8 mouse cellular contexts compared by ENCODE assay signal in genomic region chr17:12039188-12039587, GRCm38 (mm10).
DNase-seq lines count a peak whose midpoint lies in the region; ATAC-seq and TF ChIP-seq lines count a peak whose summit lies in the region.

No protein-coding gene starts in this region.

- peak; percentile 85 for DNase-seq in hindbrain, embryonic 11.5 days (ENCODE audit: low spot score)
- peak; percentile 84 for DNase-seq in gastrocnemius, postnatal 14 days
- peak; percentile 46 for DNase-seq in kidney, adult 11 months
- peak; percentile 89 for DNase-seq in left cerebral cortex, postnatal 4 days
- peak; percentile 86 for DNase-seq in midbrain, postnatal 0 days (ENCODE audit: low spot score)
- peak; percentile 83 to 92 for DNase-seq in spleen, postnatal 10 days (ENCODE audit: low spot score in 2 of 2)

- no peak overlapping the region for H3K9ac ChIP-seq in hindbrain, embryonic 11.5 days (ENCODE audit: low read depth, low read length)
- H3K9ac ChIP-seq in hindbrain, embryonic 12.5 days: no peak overlapping the region
- H3K9ac ChIP-seq in midbrain, postnatal 0 days (replicated peaks; ENCODE audit: low read length, poor library complexity, severe bottlenecking): no peak overlapping the region

- ATAC-seq in hindbrain, embryonic 11.5 days (ENCODE audit: low FRiP score): peak; percentile 53; the same call in 1 of the 2 replicates
- no peak for ATAC-seq in hindbrain, embryonic 12.5 days (ENCODE audit: low FRiP score)
- ATAC-seq in midbrain, postnatal 0 days (ENCODE audit: low FRiP score): no peak

- no peaks in the 10 kb centered on the region for H3K27me3 ChIP-seq in hindbrain, embryonic 11.5 days (ENCODE audit: control insufficient read depth, insufficient read depth, low read length)
- 0 out of 2 replicates have a peak, but pooled peaks cover 2% of the 10 kb centered on the region for H3K27me3 ChIP-seq in hindbrain, embryonic 12.5 days
- H3K27me3 ChIP-seq in midbrain, postnatal 0 days (ENCODE audit: insufficient read depth, low read length): no peaks in the 10 kb centered on the region

- no peaks in the 10 kb centered on the region for H3K36me3 ChIP-seq in hindbrain, embryonic 11.5 days (ENCODE audit: control insufficient read depth, insufficient read depth, low read length)
- H3K36me3 ChIP-seq in hindbrain, embryonic 12.5 days: no peaks in the 10 kb centered on the region
- no peaks in the 10 kb centered on the region for H3K36me3 ChIP-seq in midbrain, postnatal 0 days (ENCODE audit: insufficient read depth, low read length)

- H3K9me3 ChIP-seq in hindbrain, embryonic 11.5 days (ENCODE audit: control insufficient read depth, low read length): no peaks in the 10 kb centered on the region
- no peaks in the 10 kb centered on the region for H3K9me3 ChIP-seq in hindbrain, embryonic 12.5 days (replicated peaks)
- H3K9me3 ChIP-seq in midbrain, postnatal 0 days (ENCODE audit: low read length): no peaks in the 10 kb centered on the region

- TF ChIP-seq CTCF in cortical plate, adult 2 months (IDR thresholded peaks at IDR 0.05; ENCODE audit: extremely low read depth, insufficient read depth, low read length): peak; percentile 94
- peak; percentile 100 for TF ChIP-seq CTCF in midbrain, postnatal 0 days (IDR thresholded peaks at IDR 0.05)

- H3K4me3 ChIP-seq in hindbrain, embryonic 11.5 days (ENCODE audit: low read depth, low read length): no peak overlapping the region
- no peak overlapping the region for H3K4me3 ChIP-seq in hindbrain, embryonic 12.5 days
- no peak overlapping the region for H3K4me3 ChIP-seq in cortical plate, adult 2 months (ENCODE audit: insufficient read depth, low read length)
- H3K4me3 ChIP-seq in midbrain, postnatal 0 days (ENCODE audit: low read depth, low read length): no peak overlapping the region

- no peak overlapping the region for H3K27ac ChIP-seq in hindbrain, embryonic 11.5 days (ENCODE audit: low read depth, low read length)
- no peak overlapping the region for H3K27ac ChIP-seq in hindbrain, embryonic 12.5 days
- H3K27ac ChIP-seq in cortical plate, adult 2 months (ENCODE audit: insufficient read depth, low read length): no peak overlapping the region
- H3K27ac ChIP-seq in midbrain, postnatal 0 days (ENCODE audit: low read depth, low read length): no peak overlapping the region

- H3K4me1 ChIP-seq in hindbrain, embryonic 11.5 days (replicated peaks; ENCODE audit: control insufficient read depth, insufficient read depth, low read length): no peaks in the 10 kb centered on the region
- no peaks in the 10 kb centered on the region for H3K4me1 ChIP-seq in hindbrain, embryonic 12.5 days
- no peaks in the 10 kb centered on the region for H3K4me1 ChIP-seq in cortical plate, adult 2 months (ENCODE audit: control insufficient read depth, insufficient read depth, low read length)
- no peaks in the 10 kb centered on the region for H3K4me1 ChIP-seq in midbrain, postnatal 0 days (ENCODE audit: insufficient read depth, low read length)

- intact Hi-C loops in gastrocnemius, postnatal 14 days (cut with DNase I; ENCODE audit: low total_unique reads): loop anchor here (2.0 to 10.0 kb wide), 2 partner anchors 172 to 336 kb away; partner anchors contain the start of gene Plg
- intact Hi-C loops in left cerebral cortex, postnatal 4 days (cut with DNase I): loop anchor here (2.0 to 5.0 kb wide), 2 partner anchors 172 to 328 kb away; no protein-coding TSS in a partner anchor

- no peak for TF ChIP-seq POLR2A in cortical plate, adult 2 months (IDR thresholded peaks at IDR 0.05; ENCODE audit: extremely low read depth, insufficient read depth, low read length)

- no peak overlapping the region for H3K4me2 ChIP-seq in hindbrain, embryonic 11.5 days (replicated peaks; ENCODE audit: low read depth, low read length)
- no peak overlapping the region for H3K4me2 ChIP-seq in hindbrain, embryonic 12.5 days (replicated peaks)
- H3K4me2 ChIP-seq in midbrain, postnatal 0 days (ENCODE audit: low read depth, low read length, poor library complexity, severe bottlenecking): no peak overlapping the region

- 1% methylated on average over 9 of the region's 9 CpGs for WGBS in hindbrain, embryonic 11.5 days
- 3% methylated on average over 9 of the region's 9 CpGs for WGBS in hindbrain, embryonic 12.5 days
- 2% methylated on average over 9 of the region's 9 CpGs for WGBS in midbrain, postnatal 0 days
